Mouse (Mus musculus) thymus, postnatal 14 days (tissue): ENCODE data around the gene Vmn2r110.

Source experiments
- DNase-seq: peaks from one replicate; pipeline ENCODE4 v3.0.0; 2021

Gene Vmn2r110

GRCm38 (mm10) chr17:20596323-20596722 is at the start of gene Vmn2r110:
TSS of gene Vmn2r110 (minus strand) at chr17:20596423.
- DNase-seq: no peak

GRCm38 (mm10) chr17:20624777-20625176 is 28.6 kb upstream of the Vmn2r110 start, which contains the start of gene Fpr-rs3:
TSS of gene Fpr-rs3 (minus strand) at chr17:20624877.
- no peak for DNase-seq

GRCm38 (mm10) chr17:20564656-20565055 is 31.6 kb downstream of the Vmn2r110 start, which contains the start of gene Vmn2r109:
TSS of gene Vmn2r109 (minus strand) at chr17:20564756.
- DNase-seq: no peak
